Mouse (Mus musculus): Measurements from ENCODE around the gene Pxylp1.

DNA sequence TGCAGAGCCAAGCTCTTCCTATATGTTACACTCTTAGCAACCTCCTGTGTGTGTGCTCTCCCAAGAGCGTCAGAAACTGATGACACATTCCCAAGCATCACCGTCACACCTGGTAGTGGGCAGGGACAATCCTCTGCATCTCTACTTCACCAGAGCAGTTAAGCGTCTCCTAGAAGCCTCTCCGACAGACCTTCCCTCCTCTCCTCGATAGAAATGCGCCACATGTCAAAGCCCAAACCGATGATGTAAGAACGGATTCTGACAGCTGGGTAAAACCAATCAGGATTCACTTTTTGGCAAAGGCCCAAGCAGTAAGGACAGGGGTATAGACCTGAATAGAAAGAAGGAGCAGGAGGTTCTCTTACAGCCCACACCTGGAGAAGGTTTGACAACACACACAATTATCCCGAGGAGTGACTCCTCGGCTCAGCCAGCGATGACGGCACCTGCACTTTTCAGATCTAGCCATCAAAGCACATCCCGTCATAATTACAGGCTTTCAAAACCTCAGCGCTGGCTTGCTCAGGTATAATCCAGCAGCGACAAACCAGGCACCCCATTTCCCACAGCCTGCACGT, 26.9 kb downstream of the Pxylp1 start:
- TF ChIP-seq ZNF384 (IDR thresholded peaks at IDR 0.05; ENCODE audit: low read depth, low read length) (no peak), MAFK (IDR thresholded peaks at IDR 0.05; ENCODE audit: insufficient read depth, low read depth, low read length) (no peak)

Data from ES-E14 (cell line).